ENCODE assay signal across 15 mouse cellular contexts in the genomic region with DNA sequence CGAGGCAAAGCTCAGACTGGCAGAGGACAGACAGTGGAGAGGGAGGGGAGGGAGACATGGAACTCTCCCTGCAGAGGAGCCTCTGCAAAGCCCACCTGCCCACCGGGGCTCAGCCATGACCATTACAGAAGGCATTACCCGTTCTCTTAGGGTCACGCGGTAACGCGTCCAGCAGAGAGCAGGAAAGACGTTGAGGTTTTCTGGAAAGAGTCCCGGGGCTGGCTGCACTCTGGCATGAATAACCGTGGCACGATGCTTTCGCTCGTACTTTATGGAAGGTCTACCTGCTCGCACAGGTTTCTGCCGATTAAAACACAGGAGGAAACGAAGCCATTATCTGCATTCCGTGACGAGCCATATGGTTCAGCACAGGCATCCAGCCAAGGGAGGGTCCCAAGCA. TPM values are rescaled to one million over a fixed set of nuclear protein-coding genes. Genes with fewer than 3 reads are reported as not detected.
DNase-seq lines count a peak whose midpoint lies in the region; ATAC-seq and TF ChIP-seq lines count a peak whose summit lies in the region.
"Had no signal": no experiment of that assay in that cellular context is flagged by ENCODE, and none has a peak within 500 bp of the region (broad histone marks: within the 10 kb centered on the region; RNA-seq: fewer than 3 reads in every experiment).

No protein-coding gene starts in this region.

- peak; percentile 34 to 35 for DNase-seq in cerebellum, postnatal 10 days
- no peak for DNase-seq in cerebellum, adult 2 months
- DNase-seq in kidney, adult 18-20 months = peak; percentile 53
- no peak for DNase-seq in right cerebral cortex, postnatal 14 days
- no peak for DNase-seq in left cerebral cortex, postnatal 10 days (ENCODE audit: extremely low spot score in 1 of 2, low spot score in 2 of 2)
- DNase-seq: adrenal gland, postnatal 25 days; gastrocnemius, postnatal 25 days; lung, postnatal 36 days had no signal

- H3K9ac ChIP-seq in intestine, postnatal 0 days (ENCODE audit: low read depth, low read length) = no peak overlapping the region
- H3K9ac ChIP-seq in intestine, embryonic 16.5 days (ENCODE audit: low read depth, low read length) = no peak overlapping the region; the same call in 1 of the 2 replicates
- no peak overlapping the region for H3K9ac ChIP-seq in limb, embryonic 13.5 days
- H3K9ac ChIP-seq: liver, embryonic 15.5 days; midbrain, embryonic 15.5 days; neural tube, embryonic 13.5 days had no signal

- 0 out of 2 replicates have a peak overlapping the region, but pooled peaks have one; percentile 9 for H3K4me2 ChIP-seq in intestine, postnatal 0 days (replicated peaks; ENCODE audit: low read depth)
- H3K4me2 ChIP-seq in intestine, embryonic 16.5 days (ENCODE audit: low read depth, low read length) = no peak overlapping the region
- peak overlapping the region; percentile 36 for H3K4me2 ChIP-seq in limb, embryonic 13.5 days (replicated peaks)
- H3K4me2 ChIP-seq: liver, embryonic 15.5 days; midbrain, embryonic 15.5 days; neural tube, embryonic 13.5 days had no signal

- no peak for ATAC-seq in intestine, postnatal 0 days
- ATAC-seq in intestine, embryonic 16.5 days = no peak
- ATAC-seq in limb, embryonic 13.5 days (ENCODE audit: low FRiP score, low read depth) = 0 out of 2 replicates have a peak, but pooled peaks have one; percentile 21
- ATAC-seq: midbrain, embryonic 15.5 days had no signal

- no peak for TF ChIP-seq POLR2A in cerebellum, adult 2 months (IDR thresholded peaks at IDR 0.05; ENCODE audit: borderline replicate concordance, insufficient read depth, low read length)

- H3K27ac ChIP-seq in cerebellum, adult 2 months (ENCODE audit: insufficient read depth, low read length) = no peak overlapping the region
- no peak overlapping the region for H3K27ac ChIP-seq in intestine, postnatal 0 days (ENCODE audit: low read depth, low read length)
- H3K27ac ChIP-seq in intestine, embryonic 16.5 days (ENCODE audit: low read length) = no peak overlapping the region
- H3K27ac ChIP-seq in limb, embryonic 13.5 days = no peak overlapping the region
- H3K27ac ChIP-seq: liver, embryonic 15.5 days; midbrain, embryonic 15.5 days; neural tube, embryonic 13.5 days had no signal

- 7% methylated on average over 18 of the region's 18 CpGs for WGBS in cerebellum, adult 2 months
- 78% methylated on average over 18 of the region's 18 CpGs for WGBS in intestine, postnatal 0 days
- 79% methylated on average over 18 of the region's 18 CpGs for WGBS in intestine, embryonic 16.5 days
- WGBS in limb, embryonic 13.5 days = 58% methylated on average over 18 of the region's 18 CpGs

- H3K9me3 ChIP-seq in intestine, postnatal 0 days (ENCODE audit: control insufficient read depth) = no peaks in the 10 kb centered on the region
- no peaks in the 10 kb centered on the region for H3K9me3 ChIP-seq in intestine, embryonic 16.5 days (ENCODE audit: control insufficient read depth, low read length)
- no peaks in the 10 kb centered on the region for H3K9me3 ChIP-seq in limb, embryonic 13.5 days
- H3K9me3 ChIP-seq: liver, embryonic 15.5 days; midbrain, embryonic 15.5 days; neural tube, embryonic 13.5 days had no signal

- no peaks in the 10 kb centered on the region; the same call in 1 of the 2 replicates for H3K4me1 ChIP-seq in cerebellum, adult 2 months (ENCODE audit: control insufficient read depth, insufficient read depth, low read length)
- no peaks in the 10 kb centered on the region for H3K4me1 ChIP-seq in intestine, postnatal 0 days (replicated peaks; ENCODE audit: control insufficient read depth, insufficient read depth, low read length)
- H3K4me1 ChIP-seq in intestine, embryonic 16.5 days (ENCODE audit: control insufficient read depth, insufficient read depth, low read length) = no peaks in the 10 kb centered on the region
- H3K4me1 ChIP-seq in limb, embryonic 13.5 days = peaks cover 5% of the 10 kb centered on the region; the same call in 1 of the 2 replicates
- H3K4me1 ChIP-seq: liver, embryonic 15.5 days; midbrain, embryonic 15.5 days had no signal

- H3K36me3 ChIP-seq in intestine, postnatal 0 days (ENCODE audit: control insufficient read depth, insufficient read depth) = no peaks in the 10 kb centered on the region
- no peaks in the 10 kb centered on the region for H3K36me3 ChIP-seq in intestine, embryonic 16.5 days (ENCODE audit: control insufficient read depth, insufficient read depth, low read length)
- H3K36me3 ChIP-seq in limb, embryonic 13.5 days = no peaks in the 10 kb centered on the region
- H3K36me3 ChIP-seq: liver, embryonic 15.5 days; midbrain, embryonic 15.5 days; neural tube, embryonic 13.5 days had no signal

- no peaks in the 10 kb centered on the region for H3K27me3 ChIP-seq in cerebellum, adult 2 months (ENCODE audit: control insufficient read depth, insufficient read depth, low read length)
- no peaks in the 10 kb centered on the region for H3K27me3 ChIP-seq in intestine, postnatal 0 days (replicated peaks; ENCODE audit: control insufficient read depth, insufficient read depth, low read length)
- no peaks in the 10 kb centered on the region for H3K27me3 ChIP-seq in intestine, embryonic 16.5 days (replicated peaks; ENCODE audit: control insufficient read depth, insufficient read depth, low read length)
- no peaks in the 10 kb centered on the region for H3K27me3 ChIP-seq in limb, embryonic 13.5 days
- H3K27me3 ChIP-seq: liver, embryonic 15.5 days; midbrain, embryonic 15.5 days; neural tube, embryonic 13.5 days had no signal

- H3K4me3 ChIP-seq in cerebellum, adult 2 months (replicated peaks; ENCODE audit: insufficient read depth, low read depth, low read length) = no peak overlapping the region
- H3K4me3 ChIP-seq in intestine, postnatal 0 days (ENCODE audit: low read depth, low read length) = no peak overlapping the region
- no peak overlapping the region for H3K4me3 ChIP-seq in intestine, embryonic 16.5 days (ENCODE audit: low read length)
- no peak overlapping the region for H3K4me3 ChIP-seq in limb, embryonic 13.5 days
- H3K4me3 ChIP-seq: erythroblast, embryonic 14.5 days; liver, embryonic 15.5 days; midbrain, embryonic 15.5 days; neural tube, embryonic 13.5 days had no signal

- intact Hi-C loops in left cerebral cortex, postnatal 10 days (cut with DNase I) = no loop called here

- no peak for TF ChIP-seq CTCF in cerebellum, adult 2 months (IDR thresholded peaks at IDR 0.05; ENCODE audit: borderline replicate concordance, insufficient read depth, low read depth, low read length)
- TF ChIP-seq CTCF in intestine, postnatal 0 days (IDR thresholded peaks at IDR 0.05; ENCODE audit: low read depth) = no peak

RNA-seq across cellular contexts. Expression of gene Stox2, which starts 53.9 kb away (rescaled TPM):
- 19.3 TPM in 2 replicates for polyA plus RNA-seq in cerebellum, adult 2 months (2012; rRNA removed)
- 3.2 and 3.9 TPM in 2 replicates for polyA plus RNA-seq in intestine, postnatal 0 days (2015; fragmentation: Nextera tagmentation; extraction: Ambion mirVana)
- polyA plus RNA-seq in intestine, embryonic 16.5 days (2015; fragmentation: Nextera tagmentation; extraction: Ambion mirVana) = 4.7 TPM in 2 replicates
- polyA plus RNA-seq in limb, embryonic 13.5 days (2015; fragmentation: Nextera tagmentation; extraction: Ambion mirVana) = 21.4 and 24.1 TPM in 2 replicates
- total RNA-seq in left cerebral cortex, postnatal 10 days (2021) = 10 to 100 TPM; 85.0 to 89.4 TPM

Comparison
In these comparisons a context has a peak if more than half of its experiments do, and no peak if none do; other contexts are left out.
1. DNase-seq: peak in cerebellum, postnatal 10 days (2 of 2) and kidney, adult 18-20 months (single experiment); none in cerebellum, adult 2 months (0 of 2), right cerebral cortex, postnatal 14 days (single experiment) and left cerebral cortex, postnatal 10 days (0 of 2).